Mouse (Mus musculus): ENCODE results near the gene Ttc6. TPM values are rescaled to one million over a fixed set of nuclear protein-coding genes. Genes with fewer than 3 reads are reported as not detected.

Ttc6 gene
- polyA plus RNA-seq, 1 experiment from 2014 or later: 2.6 TPM

DNA sequence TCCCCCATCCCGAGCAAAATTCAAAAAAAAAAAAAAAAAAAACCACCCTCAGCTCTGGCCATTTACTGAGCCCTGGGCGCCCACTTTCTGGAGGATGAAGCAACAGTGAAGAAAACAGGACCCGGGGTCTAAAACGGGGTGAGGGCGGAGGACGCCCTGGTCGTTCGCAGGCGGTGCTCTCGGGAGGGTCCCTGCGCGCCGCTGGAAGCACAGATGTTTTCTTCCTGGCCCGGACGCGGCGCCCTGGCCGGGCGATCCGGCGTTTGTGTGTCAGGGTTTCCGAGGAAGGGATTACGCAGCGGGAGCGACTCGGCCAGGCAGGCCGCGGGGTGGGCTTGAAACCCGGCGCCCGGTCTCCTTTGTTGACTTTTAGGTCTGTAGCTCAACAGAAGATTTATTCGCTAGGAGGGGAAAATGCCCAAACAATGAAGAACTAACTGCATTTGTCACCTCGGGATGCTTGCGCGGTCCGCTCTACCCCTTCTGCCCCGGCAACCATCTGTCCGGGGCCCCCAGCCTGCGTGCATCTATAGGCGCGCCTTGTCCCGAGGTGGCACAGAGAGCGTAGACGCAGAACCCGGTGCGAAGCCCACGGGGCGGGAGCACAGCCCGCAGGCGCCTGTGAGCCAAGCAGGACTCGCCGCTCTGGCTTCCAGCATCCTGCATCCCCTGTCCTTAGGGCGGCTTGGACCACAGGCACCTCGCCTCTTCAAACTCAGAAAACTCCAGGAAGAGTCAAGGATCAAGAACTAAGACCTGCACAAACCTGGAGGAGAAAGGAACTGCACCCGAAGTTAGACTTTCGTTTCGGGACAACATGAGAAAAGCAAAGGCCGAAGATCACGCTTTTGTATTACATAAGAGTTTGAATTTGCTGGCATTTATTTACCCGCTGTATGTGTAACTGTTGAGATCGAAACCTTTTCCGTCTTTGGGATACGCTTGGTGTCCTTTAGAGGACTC, 25.0 kb upstream of the Ttc6 start:
- H3K9ac ChIP-seq (replicated peaks): peak overlapping the region; percentile 60

DNA sequence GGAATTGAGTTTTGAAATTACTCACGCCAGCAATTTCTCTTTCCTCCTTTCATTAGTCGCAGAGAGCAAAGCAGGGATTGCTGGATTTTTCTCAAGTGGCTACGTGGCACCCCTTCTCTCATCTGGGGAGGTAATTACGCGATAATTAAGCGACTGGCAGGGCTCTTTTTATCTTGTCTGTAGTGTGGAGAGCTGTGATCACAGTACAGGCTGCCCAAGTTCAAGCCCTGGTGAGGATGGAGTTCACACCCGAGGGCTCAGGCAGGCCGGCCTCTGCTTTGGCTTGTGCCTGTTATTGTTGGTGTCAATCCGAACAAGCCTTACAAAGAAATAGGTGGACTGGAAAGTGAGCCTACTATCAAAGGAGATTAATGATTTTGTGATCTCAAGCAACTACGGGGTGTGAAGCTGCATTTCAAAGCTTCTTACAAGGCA, 24.3 kb upstream of the Ttc6 start:
- Histone ChIP-seq H3K9me3 (no peaks in the 10 kb centered on the region), H3K36me3 (no peaks in the 10 kb centered on the region), H3K27me3 (peaks cover 90% of the 10 kb centered on the region), H3K4me2 (replicated peaks) (peak overlapping the region; percentile 61), H3K4me3 (replicated peaks) (peak overlapping the region; percentile 37), H3K9ac (replicated peaks) (peak overlapping the region; percentile 60; the same call in 1 of the 2 replicates), H3K27ac (peak overlapping the region; percentile 76), H3K4me1 (replicated peaks) (peaks cover 34% of the 10 kb centered on the region)
- WGBS: under 1% methylated on average over 10 of the region's 10 CpGs
- ATAC-seq: no peak

More for the DNA sequence above, 25.0 kb upstream of the Ttc6 start:
- under 1% methylated on average over 63 of the region's 63 CpGs for WGBS
- peak; percentile 24; the same call in 1 of the 2 replicates for ATAC-seq
- Histone ChIP-seq H3K4me3 (replicated peaks) (peak overlapping the region; percentile 37), H3K27ac (peak overlapping the region; percentile 76), H3K4me2 (replicated peaks) (peak overlapping the region; percentile 61), H3K9me3 (no peaks in the 10 kb centered on the region), H3K27me3 (peaks cover 90% of the 10 kb centered on the region), H3K4me1 (replicated peaks) (peaks cover 36% of the 10 kb centered on the region), H3K36me3 (no peaks in the 10 kb centered on the region)

DNA sequence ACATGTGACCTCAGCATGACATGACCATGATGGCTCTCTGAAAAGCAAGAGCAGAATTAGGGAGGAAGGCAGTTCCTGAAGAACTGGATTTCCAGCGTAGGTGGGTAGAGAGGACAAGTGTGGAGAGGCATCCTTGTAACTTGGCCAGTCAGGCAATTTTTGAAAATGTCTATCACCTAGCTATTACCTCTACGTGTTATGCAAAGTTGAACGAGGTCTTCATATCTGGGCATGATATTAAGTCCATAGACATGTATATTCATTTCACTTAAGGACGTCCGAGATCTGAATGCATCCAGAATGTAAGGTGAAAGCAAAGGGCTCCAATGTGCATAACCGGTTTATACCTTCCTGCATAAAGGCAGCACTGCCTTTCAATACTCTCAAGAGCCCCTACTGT, 22.8 kb upstream of the Ttc6 start:
- Histone ChIP-seq H3K4me3 (replicated peaks) (peak overlapping the region; percentile 44; the same call in 1 of the 2 replicates), H3K27me3 (peaks cover 90% of the 10 kb centered on the region), H3K4me1 (replicated peaks) (peaks cover 32% of the 10 kb centered on the region), H3K27ac (0 out of 2 replicates have a peak overlapping the region, but pooled peaks have one; percentile 0), H3K9ac (replicated peaks) (no peak overlapping the region), H3K36me3 (no peaks in the 10 kb centered on the region), H3K9me3 (no peaks in the 10 kb centered on the region), H3K4me2 (replicated peaks) (peak overlapping the region; percentile 5; the same call in 1 of the 2 replicates)
- ATAC-seq: no peak
- WGBS: 9% methylated on average over 6 of the region's 6 CpGs

DNA sequence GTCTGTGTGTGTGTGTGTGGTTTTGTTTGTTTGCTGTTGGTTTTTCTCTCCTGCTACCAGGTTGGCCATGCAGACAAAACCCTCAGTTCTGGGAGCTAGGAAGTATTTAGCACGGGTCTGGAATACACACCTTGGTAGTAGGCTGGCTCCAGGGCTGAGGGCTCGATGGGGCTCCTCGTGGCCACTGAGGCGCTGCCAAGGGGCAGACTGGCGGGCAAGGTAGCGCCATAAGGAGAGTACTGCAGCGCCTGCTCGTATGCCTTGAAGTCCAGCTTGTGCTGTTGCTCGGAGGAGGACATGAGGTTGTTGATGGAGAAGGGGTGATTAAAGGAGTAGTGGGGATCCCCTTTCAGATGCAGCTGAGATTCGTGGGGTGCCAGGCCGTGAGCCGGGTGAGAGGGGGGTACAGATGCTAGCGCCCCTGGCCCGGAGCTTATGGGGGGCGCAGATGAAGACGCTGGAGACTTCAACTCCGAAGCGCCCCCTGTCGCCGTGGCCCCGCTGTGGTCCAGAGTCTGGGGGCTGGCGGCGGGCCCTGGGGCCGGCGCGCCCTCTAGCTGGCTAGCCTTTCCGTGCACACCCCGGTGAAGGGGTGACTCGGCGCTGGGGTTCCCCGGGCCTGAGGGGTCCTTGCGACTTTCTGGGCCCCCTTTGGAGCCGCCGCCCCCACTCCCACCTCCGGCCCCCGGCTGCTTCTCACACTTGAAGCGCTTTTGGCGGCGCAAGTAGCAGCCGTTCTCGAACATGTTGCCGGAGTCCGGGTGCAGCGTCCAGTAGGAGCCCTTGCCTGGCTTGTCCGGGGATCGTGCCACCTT, 21.8 kb upstream of the Ttc6 start:
- Histone ChIP-seq H3K9ac (replicated peaks) (peak overlapping the region; percentile 45), H3K27me3 (peaks cover 90% of the 10 kb centered on the region), H3K4me1 (replicated peaks) (peaks cover 38% of the 10 kb centered on the region), H3K27ac (peak overlapping the region; percentile 60), H3K36me3 (no peaks in the 10 kb centered on the region), H3K4me3 (replicated peaks) (peak overlapping the region; percentile 44), H3K4me2 (replicated peaks) (peak overlapping the region; percentile 43), H3K9me3 (no peaks in the 10 kb centered on the region)
- under 1% methylated on average over 46 of the region's 46 CpGs for WGBS
- ATAC-seq: no peak

DNA sequence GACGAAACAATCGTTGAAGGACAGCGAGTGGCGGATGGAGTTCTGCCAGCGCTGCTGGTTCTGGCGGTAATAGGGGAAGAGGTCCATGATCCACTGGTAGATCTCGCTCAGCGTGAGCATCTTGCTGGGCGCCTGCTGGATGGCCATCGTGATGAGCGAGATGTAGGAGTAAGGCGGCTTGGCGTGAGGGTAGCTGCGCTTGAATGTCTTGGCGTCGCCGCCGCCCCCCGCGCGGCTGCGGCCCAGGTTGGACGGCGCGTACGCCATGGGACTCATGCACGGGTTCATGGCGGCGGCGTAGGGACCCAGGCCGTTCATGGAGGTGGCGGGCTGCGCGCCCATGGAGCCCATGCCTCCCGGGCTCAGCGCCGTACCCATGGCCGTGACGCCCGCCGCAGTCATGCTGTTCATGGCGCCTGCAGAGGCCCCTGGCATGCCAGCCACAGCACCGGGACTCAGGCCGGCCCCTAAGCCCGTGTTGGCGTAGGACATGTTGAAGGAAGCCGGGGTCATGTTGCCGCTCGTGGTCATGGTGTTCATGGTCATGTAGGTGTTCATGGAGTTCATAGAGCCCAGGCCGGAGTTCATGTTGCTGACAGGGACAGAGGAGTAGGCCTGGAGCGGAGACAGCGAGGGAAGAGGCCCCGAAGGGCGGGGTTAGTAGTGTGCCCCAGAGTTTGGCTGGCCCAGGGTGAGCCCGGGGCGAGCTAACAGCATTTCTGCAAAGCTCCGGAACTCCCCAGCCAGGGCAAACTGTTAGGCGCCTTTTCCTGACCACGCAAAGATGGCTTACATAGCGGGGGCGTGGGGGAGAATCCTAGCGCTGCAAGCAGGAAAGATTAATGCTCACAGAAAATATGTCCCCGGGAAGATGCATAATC, 20.9 kb upstream of the Ttc6 start:
- H3K27me3 ChIP-seq: peaks cover 95% of the 10 kb centered on the region
- peaks cover 38% of the 10 kb centered on the region for H3K4me1 ChIP-seq (replicated peaks)
- peak overlapping the region; percentile 43 for H3K4me2 ChIP-seq (replicated peaks)
- peak overlapping the region; percentile 45 for H3K9ac ChIP-seq (replicated peaks)
- H3K4me3 ChIP-seq (replicated peaks): peak overlapping the region; percentile 44
- no peaks in the 10 kb centered on the region for H3K9me3 ChIP-seq
- 1% methylated on average over 63 of the region's 63 CpGs for WGBS
- peak overlapping the region; percentile 60 for H3K27ac ChIP-seq
- ATAC-seq: no peak
- H3K36me3 ChIP-seq: no peaks in the 10 kb centered on the region

DNA sequence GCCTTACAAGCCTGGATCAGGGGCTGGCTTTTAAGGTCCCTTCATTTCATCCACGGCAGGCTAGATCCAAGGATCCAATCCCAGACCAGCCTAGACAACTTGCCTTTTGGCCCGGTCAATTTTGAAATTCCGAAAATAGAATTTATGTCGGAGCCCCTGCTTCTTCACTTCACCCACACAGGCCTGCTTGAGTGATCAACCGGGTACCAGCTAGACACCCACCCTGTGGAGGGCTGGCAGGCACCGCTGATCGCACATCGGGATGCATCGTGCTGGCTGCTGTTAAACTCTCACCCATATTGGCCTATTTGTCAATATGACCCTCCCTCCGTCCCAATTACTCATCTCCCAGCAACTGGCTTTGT, 20.3 kb upstream of the Ttc6 start:
- peaks cover 34% of the 10 kb centered on the region for H3K4me1 ChIP-seq (replicated peaks)
- 2% methylated on average over 10 of the region's 10 CpGs for whole genome bisulfite sequencing
- H3K4me2 ChIP-seq (replicated peaks): peak overlapping the region; percentile 43
- peaks cover 95% of the 10 kb centered on the region for H3K27me3 ChIP-seq
- 0 out of 2 replicates have a peak overlapping the region, but pooled peaks have one; percentile 51 for H3K27ac ChIP-seq
- peak overlapping the region; percentile 44 for H3K4me3 ChIP-seq (replicated peaks)
- no peaks in the 10 kb centered on the region for H3K9me3 ChIP-seq
- H3K36me3 ChIP-seq: no peaks in the 10 kb centered on the region
- 0 out of 2 replicates have a peak overlapping the region, but pooled peaks have one; percentile 45 for H3K9ac ChIP-seq (replicated peaks)
- no peak for ATAC-seq

DNA sequence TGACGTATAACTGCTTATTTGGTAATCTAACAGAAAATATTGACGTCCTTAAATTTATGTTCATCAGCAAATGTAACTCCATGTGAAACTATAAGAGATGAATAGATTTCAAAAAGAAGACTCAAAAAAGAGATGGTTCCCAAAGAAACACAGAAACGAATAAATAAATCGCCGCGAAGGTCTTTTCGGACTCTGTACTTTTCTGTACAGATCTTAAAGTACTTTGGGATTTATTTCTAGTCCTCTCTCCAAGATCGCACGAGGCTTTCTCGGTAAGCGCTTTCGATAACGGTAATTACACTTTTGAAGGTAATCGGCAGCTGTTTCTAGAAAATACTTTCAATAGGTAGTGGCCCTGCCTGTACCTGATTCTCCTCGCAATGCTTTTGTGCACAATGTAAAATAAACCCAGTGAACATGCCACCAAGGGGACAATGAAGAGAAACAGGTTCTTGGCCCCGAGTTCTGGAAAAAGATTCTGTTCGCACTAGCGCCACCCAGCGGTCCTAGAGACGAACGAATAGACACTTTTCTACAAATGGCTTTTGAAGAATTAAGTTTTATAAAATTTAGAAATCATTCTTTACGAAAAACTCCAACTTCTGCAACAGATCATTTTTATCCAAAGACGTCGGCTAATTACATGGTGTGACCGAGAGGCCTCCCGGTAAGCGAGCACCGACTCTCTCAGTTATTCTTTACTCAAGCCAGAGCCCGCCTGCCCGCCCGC, 19.1 kb upstream of the Ttc6 start:
- WGBS: 1% methylated on average over 31 of the region's 31 CpGs
- peaks cover 95% of the 10 kb centered on the region for H3K27me3 ChIP-seq
- no peaks in the 10 kb centered on the region for H3K9me3 ChIP-seq
- peak overlapping the region; percentile 68 for H3K4me2 ChIP-seq (replicated peaks)
- ATAC-seq: no peak
- peak overlapping the region; percentile 28; the same call in 1 of the 2 replicates for H3K9ac ChIP-seq (replicated peaks)
- H3K4me3 ChIP-seq (replicated peaks): peak overlapping the region; percentile 44
- no peaks in the 10 kb centered on the region for H3K36me3 ChIP-seq
- peak overlapping the region; percentile 74 for H3K27ac ChIP-seq
- H3K4me1 ChIP-seq (replicated peaks): peaks cover 33% of the 10 kb centered on the region

DNA sequence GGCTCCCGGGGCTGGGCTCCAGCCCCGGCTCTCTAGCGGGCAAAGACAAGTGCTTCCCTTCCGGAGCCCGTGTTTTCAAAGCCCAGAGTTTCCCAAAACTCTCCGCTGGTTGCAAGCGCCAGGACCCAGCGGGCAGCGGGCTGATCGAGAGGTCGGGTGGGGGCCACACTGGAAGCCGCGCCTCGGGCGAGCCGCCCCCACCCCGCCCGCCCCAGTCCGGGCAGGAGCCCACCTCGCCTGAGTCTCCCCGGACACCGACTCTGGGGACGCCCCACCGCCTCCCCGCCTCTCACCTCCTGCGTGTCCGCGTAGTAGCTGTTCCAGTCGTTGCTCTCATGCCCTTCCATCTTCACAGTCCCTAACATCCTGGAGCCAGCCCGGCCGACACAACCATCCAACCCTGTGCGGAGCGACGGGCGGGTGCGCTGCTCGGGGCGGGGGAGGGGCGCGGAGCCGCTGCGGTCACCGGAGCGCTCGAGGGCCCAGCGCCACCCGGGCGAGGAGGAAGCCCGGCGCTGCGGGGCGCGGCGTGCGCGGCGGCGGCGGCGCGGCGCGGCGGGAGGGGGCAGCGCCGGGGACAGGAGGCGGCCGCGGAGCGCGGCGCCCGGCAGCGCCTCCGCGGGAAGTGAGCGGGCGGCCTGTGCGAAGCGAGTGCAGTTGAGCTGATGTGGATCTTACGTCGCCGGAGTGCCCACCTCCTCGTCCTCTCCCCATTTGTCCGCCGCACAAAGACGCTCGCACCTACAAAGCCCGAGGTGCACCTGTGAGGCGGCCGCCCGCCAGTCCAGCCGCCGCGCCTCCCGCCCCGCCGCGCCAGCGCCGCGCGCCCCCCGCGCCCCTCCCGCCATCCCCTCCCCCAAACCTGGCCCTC, 18.3 kb upstream of the Ttc6 start:
- under 1% methylated on average over 74 of the region's 106 CpGs for WGBS
- ATAC-seq: peak; percentile 71
- peak overlapping the region; percentile 74 for H3K27ac ChIP-seq

DNA sequence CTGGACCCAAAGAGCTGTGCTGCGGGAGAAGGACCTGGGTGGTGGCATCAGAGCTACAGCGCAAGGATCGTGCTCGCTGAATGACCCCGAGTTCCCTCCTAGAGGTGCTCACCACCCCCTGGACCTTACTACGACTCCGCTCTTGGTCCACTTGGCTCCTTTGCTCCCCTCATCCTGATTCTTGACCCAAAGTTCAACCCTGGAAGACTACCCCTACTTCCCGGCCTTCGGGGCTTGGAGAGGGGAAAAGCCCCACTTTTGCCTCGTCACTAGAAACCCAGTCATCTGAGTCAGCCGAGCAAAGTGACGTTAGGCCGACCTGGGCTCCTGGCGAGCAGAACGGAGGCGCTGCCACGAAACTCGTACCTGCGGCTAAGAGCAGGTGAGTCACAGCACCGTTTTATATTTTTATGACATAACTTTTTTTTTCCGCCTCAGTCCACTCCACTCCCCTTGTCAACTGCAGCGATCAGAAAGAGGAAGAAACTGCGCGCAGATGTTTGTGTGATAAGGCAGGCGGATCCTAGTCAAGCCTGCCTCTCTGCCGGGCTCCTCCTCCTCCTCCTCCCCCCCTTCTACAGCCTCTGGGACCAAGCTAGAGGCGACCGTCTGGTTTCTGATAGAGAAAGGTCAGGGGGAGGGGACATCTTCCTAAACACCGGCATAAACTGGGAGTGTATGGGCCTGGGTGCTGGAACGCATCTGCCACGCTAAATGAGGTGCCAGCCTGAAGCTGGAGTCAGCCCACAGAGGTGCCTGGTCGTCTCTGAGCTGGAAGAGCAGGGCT, 17.3 kb upstream of the Ttc6 start, which contains the start of gene Foxa1:
Gene Foxa1 (minus strand): TSS at position 502 of the 787 bp plus-strand sequence.
- Histone ChIP-seq H3K27me3 (peaks cover 100% of the 10 kb centered on the region), H3K9me3 (no peaks in the 10 kb centered on the region), H3K27ac (peak within 1 kb of the TSS; percentile 74), H3K4me2 (replicated peaks) (peak within 1 kb of the TSS; percentile 68), H3K36me3 (no peaks in the 10 kb centered on the region), H3K4me1 (replicated peaks) (peaks cover 33% of the 10 kb centered on the region), H3K9ac (replicated peaks) (peak within 1 kb of the TSS; percentile 63), H3K4me3 (replicated peaks) (peak within 1 kb of the TSS; percentile 44)
- WGBS: under 1% methylated on average over 32 of the region's 32 CpGs
- ATAC-seq: no peak

More for the DNA sequence above, 18.3 kb upstream of the Ttc6 start:
- Histone ChIP-seq H3K9me3 (no peaks in the 10 kb centered on the region), H3K4me3 (replicated peaks) (peak overlapping the region; percentile 44), H3K4me2 (replicated peaks) (peak overlapping the region; percentile 68), H3K27me3 (peaks cover 100% of the 10 kb centered on the region), H3K36me3 (no peaks in the 10 kb centered on the region), H3K9ac (replicated peaks) (peak overlapping the region; percentile 63), H3K4me1 (replicated peaks) (peaks cover 33% of the 10 kb centered on the region)

Data from midbrain, embryonic 13.5 days (tissue).